11 mouse cellular contexts compared by ENCODE assay signal in the genomic region with DNA sequence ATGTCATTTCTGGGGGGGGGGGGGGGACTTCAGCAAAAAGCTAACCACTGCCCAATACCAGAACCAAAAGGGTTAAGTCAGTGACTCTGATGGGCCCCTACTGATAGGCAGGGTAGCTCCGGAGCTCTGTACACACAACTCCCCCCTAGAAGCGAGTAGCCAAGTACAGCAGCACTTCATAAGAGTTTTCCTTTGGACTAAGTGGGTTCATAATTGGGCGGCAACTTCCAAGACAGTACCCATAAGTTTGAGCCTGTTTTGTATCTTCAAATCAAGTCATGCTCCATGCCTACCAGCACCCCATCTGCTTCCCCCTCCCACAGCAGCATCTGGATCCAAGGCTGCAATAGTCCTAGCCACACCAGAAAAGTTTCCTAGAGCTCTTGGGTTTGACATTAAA. TPM values are rescaled to one million over a fixed set of nuclear protein-coding genes. Genes with fewer than 3 reads are reported as not detected.
A peak's percentile ranks its signal among the peaks of the same experiment; 100 is the strongest.
DNase-seq lines count a peak whose midpoint lies in the region; ATAC-seq and TF ChIP-seq lines count a peak whose summit lies in the region.
"Had no signal": no experiment of that assay in that cellular context is flagged by ENCODE, and none has a peak within 500 bp of the region (broad histone marks: within the 10 kb centered on the region; RNA-seq: fewer than 3 reads in every experiment).

No protein-coding gene starts in this region.

- no peak for ATAC-seq in heart, postnatal 0 days (ENCODE audit: insufficient read depth, low read depth)
- no peak for ATAC-seq in forebrain, postnatal 0 days
- ATAC-seq in liver, embryonic 15.5 days (ENCODE audit: insufficient read depth) = no peak

- peaks cover 22% of the 10 kb centered on the region; the same call in 1 of the 2 replicates for H3K4me1 ChIP-seq in heart, postnatal 0 days (ENCODE audit: control insufficient read depth, insufficient read depth)
- H3K4me1 ChIP-seq in MEL (ENCODE audit: control insufficient read depth in 1 of 2, insufficient read depth in 2 of 2, low read length in 2 of 2) = peaks cover 7 to 22% of the 10 kb centered on the region in 2 experiments; a peak in 3 of 4 replicates
- peaks cover 16% of the 10 kb centered on the region for H3K4me1 ChIP-seq in forebrain, postnatal 0 days (ENCODE audit: insufficient read depth)
- H3K4me1 ChIP-seq in liver, embryonic 15.5 days (replicated peaks) = peaks cover 38% of the 10 kb centered on the region

- H3K4me2 ChIP-seq in heart, postnatal 0 days (ENCODE audit: low read depth, low read length) = peak overlapping the region; percentile 65; the same call in 1 of the 2 replicates
- peak overlapping the region; percentile 63; the same call in 1 of the 2 replicates for H3K4me2 ChIP-seq in forebrain, postnatal 0 days (ENCODE audit: low read depth)
- peak overlapping the region; percentile 81 for H3K4me2 ChIP-seq in liver, embryonic 15.5 days

- H3K27ac ChIP-seq in heart, postnatal 0 days (ENCODE audit: low read depth) = peak overlapping the region; percentile 22; the same call in 1 of the 2 replicates
- no peak overlapping the region for H3K27ac ChIP-seq in MEL (ENCODE audit: control insufficient read depth, low read depth, low read length)
- no peak overlapping the region for H3K27ac ChIP-seq in forebrain, postnatal 0 days (ENCODE audit: low read depth, low read length)
- H3K27ac ChIP-seq in liver, embryonic 15.5 days (replicated peaks) = peak overlapping the region; percentile 91; the same call in 1 of the 2 replicates
- no peak overlapping the region for H3K27ac ChIP-seq in layer of hippocampus, adult 2 months

- no peaks in the 10 kb centered on the region for H3K27me3 ChIP-seq in heart, postnatal 0 days (ENCODE audit: control insufficient read depth, insufficient read depth, low read length)
- no peaks in the 10 kb centered on the region for H3K27me3 ChIP-seq in MEL (ENCODE audit: control insufficient read depth in 1 of 2, insufficient read depth in 2 of 2, low read length in 2 of 2)
- no peaks in the 10 kb centered on the region for H3K27me3 ChIP-seq in forebrain, postnatal 0 days (ENCODE audit: insufficient read depth, low read length)
- H3K27me3 ChIP-seq in liver, embryonic 15.5 days = no peaks in the 10 kb centered on the region
- H3K27me3 ChIP-seq: midbrain, embryonic 12.5 days had no signal

- no peak for DNase-seq in heart, postnatal 0 days (ENCODE audit: low spot score)
- no peak for DNase-seq in heart, adult 9 months (ENCODE audit: low spot score in 2 of 2)
- no peak for DNase-seq in MEL (ENCODE audit: low read depth, low spot score)
- DNase-seq in forebrain, postnatal 0 days = no peak
- DNase-seq in layer of hippocampus, adult 2 months (ENCODE audit: low spot score in 2 of 2) = no peak
- no peak for DNase-seq in thymus, postnatal 25 days
- no peak for DNase-seq in cerebellum, postnatal 10 days
- DNase-seq: kidney, postnatal 25 days had no signal

- no peak for TF ChIP-seq POLR2A in MEL (IDR thresholded peaks at IDR 0.05; ENCODE audit: control insufficient read depth in 1 of 2, insufficient read depth in 1 of 2, low read depth in 1 of 2, low read length in 2 of 2, poor library complexity in 1 of 2)

- no peak for TF ChIP-seq CTCF in heart, postnatal 0 days (IDR thresholded peaks at IDR 0.05; ENCODE audit: low read depth)
- no peak for TF ChIP-seq CTCF in MEL (IDR thresholded peaks at IDR 0.05 in 2 of 3, conservative IDR thresholded peaks at IDR 0.05 in 1 of 3; ENCODE audit: control insufficient read depth in 1 of 3, insufficient read depth in 1 of 3, low read depth in 2 of 3, low read length in 3 of 3, poor library complexity in 1 of 3, severe bottlenecking in 1 of 3)
- TF ChIP-seq CTCF in forebrain, postnatal 0 days (IDR thresholded peaks at IDR 0.05; ENCODE audit: low read depth) = no peak
- no peak for TF ChIP-seq CTCF in layer of hippocampus, adult 2 months (conservative IDR thresholded peaks at IDR 0.05)

- no peak overlapping the region for H3K4me3 ChIP-seq in heart, postnatal 0 days (ENCODE audit: low read depth, low read length)
- peak overlapping the region; percentile 10 to 87 for H3K4me3 ChIP-seq in MEL (ENCODE audit: control insufficient read depth in 1 of 2, insufficient read depth in 1 of 2, low read depth in 2 of 2, low read length in 2 of 2)
- no peak overlapping the region for H3K4me3 ChIP-seq in forebrain, postnatal 0 days (ENCODE audit: low read depth, low read length)
- H3K4me3 ChIP-seq in liver, embryonic 15.5 days (replicated peaks) = peak overlapping the region; percentile 80
- no peak overlapping the region for H3K4me3 ChIP-seq in layer of hippocampus, adult 2 months

- no peak overlapping the region for H3K9ac ChIP-seq in heart, postnatal 0 days (replicated peaks; ENCODE audit: low read depth, low read length)
- peak overlapping the region; percentile 70 for H3K9ac ChIP-seq in MEL (ENCODE audit: control insufficient read depth, low read depth, low read length, poor library complexity, severe bottlenecking)
- H3K9ac ChIP-seq in forebrain, postnatal 0 days = no peak overlapping the region
- no peak overlapping the region for H3K9ac ChIP-seq in liver, embryonic 15.5 days

- peaks cover 46% of the 10 kb centered on the region for H3K79me2 ChIP-seq in MEL (ENCODE audit: control insufficient read depth, insufficient read depth, low read length, poor library complexity)

- TF ChIP-seq EP300 in heart, postnatal 0 days (IDR thresholded peaks at IDR 0.05; ENCODE audit: low read depth) = no peak
- no peak for TF ChIP-seq EP300 in MEL (IDR thresholded peaks at IDR 0.05; ENCODE audit: low read depth in 1 of 2, low read length in 2 of 2)

- H3K36me3 ChIP-seq in heart, postnatal 0 days (replicated peaks; ENCODE audit: control insufficient read depth, insufficient read depth, low read length) = peaks cover 39% of the 10 kb centered on the region
- H3K36me3 ChIP-seq in MEL (ENCODE audit: control insufficient read depth in 1 of 2, insufficient read depth in 2 of 2, low read length in 2 of 2) = peaks cover 5 to 26% of the 10 kb centered on the region in 2 experiments
- peaks cover 30% of the 10 kb centered on the region for H3K36me3 ChIP-seq in forebrain, postnatal 0 days (ENCODE audit: insufficient read depth)
- H3K36me3 ChIP-seq in liver, embryonic 15.5 days (replicated peaks) = peaks cover 54% of the 10 kb centered on the region

- no peak for TF ChIP-seq RAD21 in MEL (IDR thresholded peaks at IDR 0.05; ENCODE audit: low read depth, low read length)

- H3K9me3 ChIP-seq in heart, postnatal 0 days (replicated peaks; ENCODE audit: control insufficient read depth, low read length) = no peaks in the 10 kb centered on the region
- no peaks in the 10 kb centered on the region for H3K9me3 ChIP-seq in MEL (replicated peaks; ENCODE audit: insufficient read depth, low read length)
- no peaks in the 10 kb centered on the region for H3K9me3 ChIP-seq in forebrain, postnatal 0 days (ENCODE audit: low read length)
- H3K9me3 ChIP-seq in liver, embryonic 15.5 days (replicated peaks) = no peaks in the 10 kb centered on the region
- H3K9me3 ChIP-seq: midbrain, embryonic 12.5 days had no signal

- WGBS in heart, postnatal 0 days = 57% methylated on average over 3 of the region's 3 CpGs
- WGBS in forebrain, postnatal 0 days = 83% methylated on average over 3 of the region's 3 CpGs
- 23% methylated on average over 3 of the region's 3 CpGs for WGBS in liver, embryonic 15.5 days (ENCODE audit: insufficient replicate concordance)

RNA-seq across cellular contexts. Expression of gene Nxf1, which starts 1.2 kb away (rescaled TPM):
- 42.3 and 46.8 TPM in 2 replicates for total RNA-seq in heart, postnatal 0 days (2014; rRNA removed; ENCODE audit: low replicate concordance)
- 54.8 and 59.2 TPM in 2 replicates for polyA plus RNA-seq in heart, postnatal 0 days (2015; fragmentation: Nextera tagmentation; extraction: Ambion mirVana)
- 107 and 122 TPM in 2 replicates for total RNA-seq in MEL (2012; rRNA removed)
- 100 to 1,000 TPM; 231 to 296 TPM for polyA plus RNA-seq in MEL (2012; ENCODE audit: insufficient read depth in 1 of 2, insufficient read length in 2 of 2, low read depth in 1 of 2, low replicate concordance in 2 of 2, missing spikeins in 1 of 2)
- total RNA-seq in forebrain, postnatal 0 days (2014; rRNA removed) = 81.7 and 114 TPM in 2 replicates
- polyA plus RNA-seq in forebrain, postnatal 0 days (2015; fragmentation: Nextera tagmentation; extraction: Ambion mirVana) = 97.1 and 97.9 TPM in 2 replicates
- 81.2 and 91.6 TPM in 2 replicates for polyA plus RNA-seq in liver, embryonic 15.5 days (2015; fragmentation: Nextera tagmentation; extraction: Ambion mirVana)
- total RNA-seq in layer of hippocampus, adult 2 months (2021) = 100 to 1,000 TPM; 102 to 106 TPM

RNA-seq across cellular contexts. Expression of gene Stx5a, which starts 14.4 kb away (rescaled TPM):
- total RNA-seq in heart, postnatal 0 days (2014; rRNA removed; ENCODE audit: low replicate concordance) = 104 and 105 TPM in 2 replicates
- polyA plus RNA-seq in heart, postnatal 0 days (2015; fragmentation: Nextera tagmentation; extraction: Ambion mirVana) = 57.0 and 63.6 TPM in 2 replicates
- total RNA-seq in MEL (2012; rRNA removed) = 27.5 and 28.7 TPM in 2 replicates
- polyA plus RNA-seq in MEL (2012; ENCODE audit: insufficient read depth in 1 of 2, insufficient read length in 2 of 2, low read depth in 1 of 2, low replicate concordance in 2 of 2, missing spikeins in 1 of 2) = 10 to 100 TPM in 1 of 2 experiments, not detected in 1; 50.0 TPM
- total RNA-seq in forebrain, postnatal 0 days (2014; rRNA removed) = 130 and 140 TPM in 2 replicates
- 86.4 and 97.6 TPM in 2 replicates for polyA plus RNA-seq in forebrain, postnatal 0 days (2015; fragmentation: Nextera tagmentation; extraction: Ambion mirVana)
- 53.5 and 53.8 TPM in 2 replicates for polyA plus RNA-seq in liver, embryonic 15.5 days (2015; fragmentation: Nextera tagmentation; extraction: Ambion mirVana)
- 10 to 100 TPM; 69.5 to 78.4 TPM for total RNA-seq in layer of hippocampus, adult 2 months (2021)

RNA-seq across cellular contexts. Expression of gene 1700092M07Rik, which starts 15.1 kb away (rescaled TPM):
- not detected in 2 replicates for total RNA-seq in heart, postnatal 0 days (2014; rRNA removed; ENCODE audit: low replicate concordance)
- polyA plus RNA-seq in heart, postnatal 0 days (2015; fragmentation: Nextera tagmentation; extraction: Ambion mirVana) = 0.38 TPM in 1 of 2 replicates, not detected in the other
- total RNA-seq in MEL (2012; rRNA removed) = 3.0 and 3.3 TPM in 2 replicates
- 1 to 10 TPM in 1 of 2 experiments, not detected in 1; 4.3 TPM for polyA plus RNA-seq in MEL (2012; ENCODE audit: insufficient read depth in 1 of 2, insufficient read length in 2 of 2, low read depth in 1 of 2, low replicate concordance in 2 of 2, missing spikeins in 1 of 2)
- not detected in 2 replicates for total RNA-seq in forebrain, postnatal 0 days (2014; rRNA removed)
- 0.65 and 0.67 TPM in 2 replicates for polyA plus RNA-seq in forebrain, postnatal 0 days (2015; fragmentation: Nextera tagmentation; extraction: Ambion mirVana)
- 0.43 and 0.62 TPM in 2 replicates for polyA plus RNA-seq in liver, embryonic 15.5 days (2015; fragmentation: Nextera tagmentation; extraction: Ambion mirVana)
- 1 to 10 TPM; 1.5 to 3.4 TPM for total RNA-seq in layer of hippocampus, adult 2 months (2021)
- polyA plus RNA-seq: spleen, adult 2 months had no signal

RNA-seq across cellular contexts. Expression of gene Tmem223, which starts 15.1 kb away (rescaled TPM):
- 283 and 306 TPM in 2 replicates for total RNA-seq in heart, postnatal 0 days (2014; rRNA removed; ENCODE audit: low replicate concordance)
- polyA plus RNA-seq in heart, postnatal 0 days (2015; fragmentation: Nextera tagmentation; extraction: Ambion mirVana) = 214 and 228 TPM in 2 replicates
- total RNA-seq in MEL (2012; rRNA removed) = 7.5 and 7.8 TPM in 2 replicates
- polyA plus RNA-seq in MEL (2012; ENCODE audit: insufficient read depth in 1 of 2, insufficient read length in 2 of 2, low read depth in 1 of 2, low replicate concordance in 2 of 2, missing spikeins in 1 of 2) = 10 to 100 TPM in 1 of 2 experiments, not detected in 1; 23.2 TPM
- total RNA-seq in forebrain, postnatal 0 days (2014; rRNA removed) = 236 and 241 TPM in 2 replicates
- 269 and 334 TPM in 2 replicates for polyA plus RNA-seq in forebrain, postnatal 0 days (2015; fragmentation: Nextera tagmentation; extraction: Ambion mirVana)
- polyA plus RNA-seq in liver, embryonic 15.5 days (2015; fragmentation: Nextera tagmentation; extraction: Ambion mirVana) = 53.8 and 57.3 TPM in 2 replicates
- total RNA-seq in layer of hippocampus, adult 2 months (2021) = 10 to 100 TPM; 75.4 to 82.7 TPM

RNA-seq across cellular contexts. Expression of gene Tmem179b, which starts 18.6 kb away (rescaled TPM):
- total RNA-seq in heart, postnatal 0 days (2014; rRNA removed; ENCODE audit: low replicate concordance) = 38.6 and 83.7 TPM in 2 replicates
- 46.7 and 49.1 TPM in 2 replicates for polyA plus RNA-seq in heart, postnatal 0 days (2015; fragmentation: Nextera tagmentation; extraction: Ambion mirVana)
- 49.2 and 60.0 TPM in 2 replicates for total RNA-seq in MEL (2012; rRNA removed)
- polyA plus RNA-seq in MEL (2012; ENCODE audit: insufficient read depth in 1 of 2, insufficient read length in 2 of 2, low read depth in 1 of 2, low replicate concordance in 2 of 2, missing spikeins in 1 of 2) = 100 to 1,000 TPM in 1 of 2 experiments, not detected in 1; 101 TPM
- total RNA-seq in forebrain, postnatal 0 days (2014; rRNA removed) = 17.4 and 19.6 TPM in 2 replicates
- polyA plus RNA-seq in forebrain, postnatal 0 days (2015; fragmentation: Nextera tagmentation; extraction: Ambion mirVana) = 22.4 and 22.6 TPM in 2 replicates
- 90.5 and 96.9 TPM in 2 replicates for polyA plus RNA-seq in liver, embryonic 15.5 days (2015; fragmentation: Nextera tagmentation; extraction: Ambion mirVana)
- total RNA-seq in layer of hippocampus, adult 2 months (2021) = 1 to 10 TPM; 7.4 to 7.7 TPM

Comparison
In these comparisons a context has a peak if more than half of its experiments do, and no peak if none do; other contexts are left out.
1. H3K27ac ChIP-seq: peak in heart, postnatal 0 days (single experiment) and liver, embryonic 15.5 days (single experiment); none in MEL (single experiment), forebrain, postnatal 0 days (single experiment) and layer of hippocampus, adult 2 months (single experiment).
2. H3K4me3 ChIP-seq: peak in MEL (2 of 2) and liver, embryonic 15.5 days (single experiment); none in heart, postnatal 0 days (single experiment), forebrain, postnatal 0 days (single experiment) and layer of hippocampus, adult 2 months (single experiment).
3. Peak in every context shown above with its lines, with median percentiles within 50 percentile points of each other: H3K4me2 ChIP-seq.